Mouse (Mus musculus) embryo, embryonic 10 days (tissue): ENCODE measurements around the gene Lrrc73.

Experiments used
- DNase-seq: peaks from one replicate; pipeline ENCODE4 v3.0.0-alpha.2; 2015; ENCODE audit warnings: low spot score

Gene Lrrc73

DNA sequence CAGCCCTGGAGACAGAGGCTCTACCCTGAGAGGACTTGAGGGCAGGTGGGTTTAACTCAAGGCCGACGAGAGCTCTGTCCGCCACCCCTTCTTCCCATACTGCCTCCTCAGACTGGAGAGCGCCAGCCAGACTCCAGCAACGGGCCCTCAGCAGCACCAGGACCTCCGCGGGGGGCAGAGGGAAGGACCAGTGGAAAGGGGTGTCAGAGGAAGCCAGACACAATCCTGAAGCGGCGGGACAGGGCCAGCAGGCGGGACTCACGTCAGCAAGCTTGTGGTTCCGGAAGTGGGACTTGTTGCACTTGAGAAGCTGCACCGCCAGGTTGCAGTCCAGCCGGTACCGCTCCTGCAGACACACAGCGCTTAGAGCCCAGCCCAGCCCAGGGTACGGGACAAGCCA is 6.3 kb downstream of the Lrrc73 start:
- no peak for DNase-seq

DNA sequence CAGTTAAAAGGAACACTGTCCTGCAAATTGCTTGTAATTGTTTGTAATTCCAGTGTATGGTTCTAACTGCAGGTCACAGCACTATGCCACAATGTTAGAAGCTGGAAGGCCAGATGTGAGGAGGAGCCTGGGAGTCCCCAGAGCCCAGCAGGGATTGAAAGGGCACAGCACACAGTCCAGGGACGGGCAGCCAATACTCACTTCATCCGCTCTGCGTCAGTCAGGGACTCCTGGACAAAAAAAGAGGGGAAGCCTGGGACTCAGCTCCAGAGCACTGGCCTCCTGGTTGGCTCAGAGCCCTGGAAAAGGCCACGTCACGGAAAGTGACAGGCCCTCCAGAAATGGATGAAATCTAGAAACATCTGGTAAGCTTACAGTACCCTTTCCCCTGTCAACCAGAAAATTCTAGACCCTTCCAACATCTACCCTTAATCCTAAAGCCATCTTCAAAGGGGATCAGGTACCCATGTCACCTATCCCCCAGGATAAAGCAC is 8.9 kb downstream of the Lrrc73 start:
- DNase-seq: no peak

DNA sequence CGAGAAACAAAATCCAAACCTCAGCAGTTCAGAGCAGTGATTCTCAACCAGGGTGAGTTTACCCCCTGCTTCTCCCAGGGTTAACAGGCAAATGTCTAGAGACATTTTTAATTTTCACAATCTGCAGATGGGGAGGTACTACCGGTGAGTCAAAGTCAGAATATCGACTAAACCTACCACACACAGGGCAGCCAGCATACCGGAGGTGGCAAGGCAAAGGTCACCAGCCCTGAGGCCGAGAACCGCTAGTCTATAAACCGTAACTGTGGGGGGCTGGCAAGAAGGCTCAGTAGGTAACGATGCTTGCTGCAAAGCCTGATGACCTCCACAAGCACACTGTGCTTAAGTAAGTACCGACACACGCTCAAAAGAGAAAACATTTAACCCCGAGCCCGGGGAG is 12.2 kb downstream of the Lrrc73 start:
- no peak for DNase-seq

DNA sequence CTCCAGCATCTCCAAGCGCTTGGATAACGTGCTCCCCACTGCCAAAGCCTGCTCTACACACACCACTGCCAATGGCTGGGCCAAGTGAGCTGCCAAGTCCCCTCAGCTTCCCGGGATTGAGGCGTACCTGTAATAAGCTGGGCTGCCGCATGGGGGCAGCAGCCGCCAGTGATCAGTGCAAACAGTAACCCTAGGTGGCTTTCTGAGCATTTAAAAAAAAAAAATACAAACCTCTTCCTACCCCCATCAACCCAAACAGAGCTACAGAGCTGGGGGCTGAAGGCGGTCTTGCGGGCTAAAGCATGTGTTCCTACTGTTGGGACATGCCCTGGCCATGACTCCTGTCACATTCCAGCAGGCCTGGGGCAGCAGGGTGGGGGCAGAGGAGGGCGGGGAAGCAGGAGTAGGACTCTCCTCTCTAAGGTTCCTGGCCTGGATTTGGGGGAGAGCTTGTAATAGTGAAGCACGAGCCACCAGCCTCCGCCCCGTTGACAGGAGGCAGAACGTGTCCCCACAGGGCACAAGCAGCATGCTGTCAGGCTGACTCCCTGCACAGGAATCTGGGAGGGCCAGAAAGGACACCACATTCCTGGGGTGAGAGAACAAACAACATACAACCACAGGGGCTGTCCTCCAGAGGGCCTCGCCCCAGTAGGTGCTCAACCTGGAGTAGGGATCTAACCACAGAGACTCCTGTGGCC is 12.7 kb downstream of the Lrrc73 start:
- DNase-seq: peak; percentile 77

DNA sequence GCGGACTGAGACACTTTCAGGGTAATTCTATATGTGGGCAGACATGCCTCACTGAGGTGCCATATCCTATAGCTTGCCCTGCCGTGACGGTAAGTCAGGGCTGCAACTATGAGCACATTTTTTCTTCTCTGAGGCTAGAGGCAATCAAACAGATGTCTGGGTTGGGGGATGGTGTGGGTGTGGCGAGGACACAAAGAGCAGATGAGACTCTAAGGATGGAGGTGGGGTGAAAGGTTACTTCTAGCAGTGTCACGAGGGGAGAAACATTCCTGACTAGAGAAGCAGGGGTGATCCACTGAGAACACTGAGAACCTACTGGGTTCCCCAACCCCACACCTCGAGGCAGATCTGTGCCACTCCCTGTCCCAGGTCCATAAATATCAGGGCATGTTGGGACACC is 13.7 kb downstream of the Lrrc73 start:
- DNase-seq: no peak

DNA sequence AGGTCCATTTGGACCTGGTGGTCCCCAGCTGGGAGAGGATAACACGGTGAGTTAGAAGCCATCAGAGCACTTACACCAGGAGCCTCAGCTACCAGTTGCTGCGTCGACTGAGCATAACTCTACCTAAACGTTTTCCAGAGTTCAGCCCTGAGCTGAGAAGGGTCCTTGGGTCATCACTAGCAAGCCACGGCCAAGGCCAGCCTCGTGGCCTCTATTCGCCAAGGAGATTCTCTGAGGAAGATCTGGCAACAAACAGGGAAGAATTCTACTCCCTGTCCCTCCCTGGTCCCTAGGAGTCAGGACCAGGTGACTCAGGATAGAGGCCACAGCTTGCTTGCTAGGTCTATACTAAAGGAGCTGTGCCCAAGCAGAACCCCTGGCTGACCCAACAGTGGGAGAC is 14.2 kb downstream of the Lrrc73 start:
- DNase-seq: no peak

DNA sequence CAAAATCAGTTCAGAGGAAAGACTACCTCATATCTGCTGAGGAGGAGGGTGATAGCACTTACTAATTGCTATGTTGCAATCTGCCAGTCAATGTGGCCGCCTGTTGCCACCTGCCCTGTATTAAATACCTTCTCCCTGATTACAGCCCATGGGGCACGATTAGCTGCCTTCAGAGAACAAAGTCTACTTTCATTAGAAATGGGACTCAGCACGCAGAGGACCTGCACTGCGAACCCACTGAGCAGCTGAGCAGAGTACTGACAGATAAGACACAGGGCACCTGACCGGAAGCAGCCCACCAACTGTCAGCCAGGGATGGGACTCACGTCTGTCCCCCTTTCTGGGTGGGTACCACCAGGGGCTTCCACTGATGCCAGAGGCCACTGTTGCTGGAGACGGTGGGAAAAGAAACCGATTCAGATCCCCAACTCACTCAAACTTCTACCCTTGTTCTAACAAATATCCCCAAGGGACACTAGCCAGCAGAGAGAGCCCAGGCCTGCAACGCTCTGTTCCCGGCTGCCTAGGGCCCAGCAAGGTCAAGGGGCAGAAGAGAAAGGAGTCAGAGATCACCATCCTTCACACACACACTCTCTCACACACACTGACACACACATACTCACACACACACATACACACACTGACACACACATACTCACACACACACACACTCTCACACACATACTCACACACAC is 14.8 kb downstream of the Lrrc73 start:
- no peak for DNase-seq

DNA sequence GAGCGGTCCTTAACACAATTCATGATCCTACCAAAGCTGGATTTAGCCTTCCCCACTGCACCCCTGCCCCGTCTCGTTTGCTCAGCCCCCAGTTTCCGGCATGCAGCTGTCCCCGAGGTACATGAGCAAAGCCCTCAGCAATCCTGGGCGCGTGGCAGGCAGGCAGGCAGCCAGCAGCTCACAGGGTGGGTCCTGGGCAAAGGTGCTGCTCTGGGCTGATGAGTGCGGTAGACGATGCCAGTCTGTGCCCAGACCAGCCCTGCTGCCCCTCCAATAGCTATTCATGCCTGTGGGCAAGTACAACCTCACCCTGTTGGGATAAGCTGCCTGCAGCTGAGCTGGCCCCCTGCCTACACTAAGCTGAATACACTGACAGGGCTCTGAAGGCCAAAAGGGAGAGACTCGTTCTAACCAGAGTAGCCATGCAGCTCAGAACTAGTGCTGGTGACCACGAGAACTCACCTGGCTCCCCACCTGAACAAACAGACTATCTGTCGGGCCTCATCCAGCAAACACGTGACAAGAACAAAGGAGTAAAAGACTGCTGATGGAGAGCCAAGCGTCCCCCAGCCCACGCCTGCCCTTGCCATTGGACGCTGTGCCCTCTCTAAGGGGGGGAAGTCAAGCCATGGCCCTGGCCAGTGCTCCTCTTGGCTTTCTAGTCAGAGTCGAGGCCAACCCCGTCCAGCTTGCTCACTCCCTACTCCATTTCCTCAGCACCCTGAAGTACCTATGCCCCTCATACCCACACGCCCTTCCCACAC is 16.6 kb downstream of the Lrrc73 start:
- no peak for DNase-seq

DNA sequence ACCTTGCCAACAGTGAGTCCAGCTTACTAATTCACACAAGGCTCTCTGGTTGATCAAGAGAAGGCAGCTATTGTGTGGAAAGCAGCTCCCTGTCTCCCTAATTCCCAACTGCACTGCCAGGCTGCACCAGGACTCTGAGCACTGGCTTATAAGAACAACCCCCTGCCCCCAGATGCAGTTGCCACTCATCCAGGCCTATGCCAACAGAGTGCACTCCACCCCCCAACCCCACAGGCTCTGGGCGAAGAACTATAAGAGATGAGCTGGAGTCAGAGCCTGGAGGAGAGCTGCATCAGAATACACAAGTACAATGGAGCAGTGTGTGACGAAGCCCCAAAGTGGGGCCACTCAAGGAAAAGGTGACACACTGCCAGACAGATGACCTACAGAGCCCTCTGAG is 18.7 kb downstream of the Lrrc73 start:
- no peak for DNase-seq

DNA sequence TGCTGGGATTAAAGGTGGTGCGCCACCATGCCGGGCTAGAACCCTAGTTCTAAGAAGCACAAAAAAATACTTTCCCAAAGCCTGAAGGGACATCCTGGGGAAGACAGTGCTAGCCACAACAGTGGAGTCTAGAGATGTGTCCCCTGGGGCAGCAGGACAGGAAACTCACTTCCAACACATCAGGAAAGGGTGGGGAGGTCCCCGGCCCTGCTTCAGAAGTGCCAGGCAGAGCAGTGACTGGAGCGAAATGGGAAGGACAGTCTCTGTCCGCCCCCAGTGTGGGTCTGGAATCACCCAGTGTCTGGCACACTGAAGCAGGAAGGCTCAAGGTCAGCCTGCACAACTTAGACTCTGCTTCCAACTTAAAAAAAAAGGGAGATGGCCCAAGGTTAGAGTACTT is 19.3 kb downstream of the Lrrc73 start:
- DNase-seq: no peak

DNA sequence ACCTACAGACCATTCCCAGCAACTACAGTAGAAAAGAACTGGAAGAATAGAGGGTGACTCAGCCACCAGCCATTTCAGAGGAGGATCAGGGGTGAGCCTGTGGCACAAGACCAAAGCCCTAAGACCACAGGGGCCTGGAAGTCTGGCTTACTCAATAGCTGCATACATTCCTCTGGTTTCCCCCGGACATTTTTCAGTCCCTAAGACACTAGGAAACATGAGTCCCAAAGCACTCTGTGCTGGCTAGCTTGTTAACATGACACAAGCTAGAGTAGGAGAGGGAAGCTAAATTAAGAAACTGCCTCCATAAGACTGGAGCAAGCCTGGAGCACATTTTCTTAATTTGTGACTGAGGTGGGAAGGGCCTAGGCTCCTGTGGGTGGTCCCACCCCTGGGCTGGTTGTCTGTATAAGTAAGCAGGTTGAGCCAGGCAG is 20.5 kb downstream of the Lrrc73 start:
- DNase-seq: no peak

DNA sequence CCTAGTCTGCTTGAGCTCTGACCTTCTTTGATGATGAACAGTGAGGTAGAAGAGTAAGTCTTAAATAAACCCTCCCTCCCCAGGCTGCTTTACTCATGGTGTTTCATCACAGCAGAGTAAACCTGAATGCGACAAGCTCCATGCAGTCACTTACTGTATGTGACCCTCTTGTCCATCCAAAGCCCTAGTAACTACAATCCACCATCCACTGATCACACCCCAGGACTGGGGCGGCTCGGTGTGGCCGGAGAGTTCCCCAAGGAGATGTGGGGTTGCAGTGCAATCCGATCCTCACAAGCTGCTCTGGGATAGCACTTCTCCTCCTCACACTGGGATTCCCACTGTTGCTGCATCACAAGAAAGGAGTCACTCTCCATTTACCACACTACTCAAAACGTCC is 21.1 kb downstream of the Lrrc73 start:
- no peak for DNase-seq

DNA sequence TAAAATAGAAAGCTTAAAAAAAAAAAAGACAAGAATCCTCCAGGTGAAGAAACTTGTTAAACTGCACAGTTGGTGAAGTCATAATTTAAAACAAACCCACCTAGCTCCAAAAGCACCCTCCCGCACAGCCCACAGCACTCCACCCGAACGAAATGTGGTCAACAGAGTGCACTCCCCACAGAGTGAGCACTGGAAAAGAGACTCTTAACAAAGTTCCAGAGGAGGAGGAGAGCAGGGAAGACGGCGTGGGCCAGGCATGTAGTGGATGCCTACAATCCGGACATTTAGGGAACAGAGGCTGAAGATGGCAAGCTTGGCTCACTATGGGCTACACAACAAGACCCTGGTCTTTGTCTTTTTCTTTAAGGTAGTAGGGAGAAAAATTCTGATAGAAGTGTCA is 21.7 kb downstream of the Lrrc73 start:
- no peak for DNase-seq

DNA sequence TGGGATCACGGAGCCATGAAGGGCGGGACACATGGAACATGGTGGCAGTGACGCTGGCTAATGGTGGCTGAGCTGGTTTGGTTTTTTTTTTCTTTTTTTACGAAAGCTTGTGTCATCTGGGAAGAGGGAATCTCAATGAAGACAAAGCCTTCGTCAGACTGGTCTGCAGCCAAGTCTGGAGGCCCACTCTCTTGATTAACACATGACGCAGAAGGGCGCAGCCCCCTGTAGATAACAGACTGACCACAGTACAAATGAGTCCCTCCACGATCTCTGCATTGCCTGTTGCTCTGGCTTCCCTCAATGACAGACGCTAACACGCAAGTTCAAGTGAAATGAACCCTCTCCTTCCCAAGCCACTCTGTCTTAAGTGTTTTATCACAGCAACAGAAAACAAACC is 22.2 kb downstream of the Lrrc73 start:
- DNase-seq: no peak

DNA sequence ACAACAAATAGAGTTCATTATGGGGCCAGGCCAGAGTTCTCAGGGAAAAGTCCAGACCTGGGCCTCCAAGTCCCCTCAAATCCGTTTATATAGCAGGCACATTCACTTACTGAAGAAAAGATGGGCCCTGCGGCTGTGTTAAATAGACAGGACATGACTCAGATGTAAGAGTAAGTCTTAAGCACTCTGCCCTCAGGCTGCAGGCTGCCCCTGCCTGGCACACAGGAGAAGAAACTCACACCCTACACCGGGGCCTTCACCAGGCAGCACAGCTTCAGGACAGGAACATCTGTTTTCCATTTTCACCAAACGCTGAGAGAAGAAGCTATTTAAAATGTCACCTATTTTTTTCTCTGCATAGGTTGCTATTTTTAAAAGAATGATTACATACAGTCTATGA is 24.3 kb downstream of the Lrrc73 start:
- peak; percentile 51 for DNase-seq

DNA sequence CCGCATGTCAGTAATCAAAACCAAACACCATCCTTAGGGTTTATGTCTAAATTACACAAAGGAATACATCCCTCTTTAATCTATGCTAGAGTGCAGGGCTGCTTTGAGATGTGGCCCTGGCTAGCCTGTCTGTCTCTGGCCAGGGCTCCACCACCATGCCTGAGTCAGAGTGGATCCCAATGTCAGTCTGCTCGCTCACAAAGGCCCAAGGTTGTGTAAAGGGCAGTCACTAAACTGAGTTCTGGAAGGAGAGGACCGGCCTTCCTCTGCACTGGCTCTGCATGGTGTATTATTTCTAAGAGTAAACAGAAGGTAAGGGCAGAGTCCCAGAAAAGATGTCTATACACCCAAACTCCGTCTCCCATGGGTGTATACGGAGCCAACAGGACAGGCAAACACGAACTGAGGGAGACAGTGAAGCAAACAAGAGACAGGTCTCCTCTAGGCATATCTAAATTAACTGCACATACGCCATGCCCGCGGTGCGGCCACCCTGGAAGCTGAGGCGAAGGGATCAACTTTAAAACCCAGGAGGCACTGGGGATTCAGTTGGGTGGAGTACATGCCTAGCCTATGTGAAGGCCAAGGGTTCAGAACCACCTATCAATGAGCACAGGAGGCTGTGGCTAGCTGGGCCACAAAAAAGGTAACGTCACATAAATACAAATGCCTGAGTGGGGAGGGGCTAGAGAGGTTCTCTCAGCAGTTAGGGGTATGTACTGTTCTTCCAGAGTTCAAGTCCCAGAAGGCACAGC is 24.9 kb downstream of the Lrrc73 start:
- DNase-seq: no peak

DNA sequence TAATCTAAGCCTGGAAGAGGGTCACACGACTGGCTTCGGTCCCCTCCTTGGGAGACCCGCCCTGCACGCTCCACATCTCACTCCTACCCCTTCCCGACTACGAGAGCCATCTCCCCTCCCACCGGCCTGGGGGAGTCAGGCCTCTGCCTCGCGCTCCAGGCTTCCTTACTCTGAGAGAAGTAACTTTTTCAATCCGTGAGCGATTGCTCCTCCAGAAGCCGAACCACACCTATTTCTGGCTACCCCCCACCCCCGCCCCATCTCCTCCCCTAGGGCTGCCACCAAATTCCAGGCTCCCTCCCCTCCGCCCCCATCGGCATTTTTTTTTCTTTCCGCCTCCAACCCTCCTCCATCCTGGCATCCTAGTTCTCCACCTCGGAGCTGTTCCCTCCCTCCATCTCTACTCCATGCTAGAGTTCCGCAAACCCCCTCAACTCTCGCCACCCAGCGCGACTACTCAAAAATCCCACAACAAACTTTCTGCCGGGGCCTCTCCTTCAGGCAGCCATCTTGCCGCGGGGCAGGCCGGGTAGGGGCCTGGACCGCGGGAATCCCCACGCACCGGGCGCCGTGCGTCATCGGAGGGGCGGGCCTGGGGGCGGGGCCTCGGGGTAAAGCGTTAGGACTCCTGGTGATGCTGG is 29.3 kb downstream of the Lrrc73 start, which contains the start of gene Tjap1:
Gene Tjap1, minus strand, starts transcription at position 544 of the 641 bp plus-strand sequence.
- peak; percentile 82 for DNase-seq

DNA sequence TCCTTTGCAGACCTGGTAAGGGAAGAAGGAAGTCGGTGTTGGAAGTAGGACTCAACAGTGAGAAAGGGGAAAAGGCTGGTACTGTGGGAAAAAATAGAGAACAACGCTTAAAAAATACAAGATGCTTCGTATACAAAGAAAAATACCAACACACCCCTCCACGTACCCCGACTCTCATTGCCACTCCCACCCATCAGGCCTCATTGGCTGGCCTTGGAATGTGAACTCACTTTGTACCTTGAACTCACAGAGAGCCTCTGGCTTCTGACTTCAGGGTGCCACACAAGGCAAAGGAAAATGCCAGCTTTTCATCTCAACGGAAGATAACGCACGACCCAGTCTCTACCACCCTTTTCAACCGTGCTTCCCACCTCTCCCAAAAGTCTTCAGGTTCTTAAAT is 29.8 kb downstream of the Lrrc73 start:
- DNase-seq: peak; percentile 40

DNA sequence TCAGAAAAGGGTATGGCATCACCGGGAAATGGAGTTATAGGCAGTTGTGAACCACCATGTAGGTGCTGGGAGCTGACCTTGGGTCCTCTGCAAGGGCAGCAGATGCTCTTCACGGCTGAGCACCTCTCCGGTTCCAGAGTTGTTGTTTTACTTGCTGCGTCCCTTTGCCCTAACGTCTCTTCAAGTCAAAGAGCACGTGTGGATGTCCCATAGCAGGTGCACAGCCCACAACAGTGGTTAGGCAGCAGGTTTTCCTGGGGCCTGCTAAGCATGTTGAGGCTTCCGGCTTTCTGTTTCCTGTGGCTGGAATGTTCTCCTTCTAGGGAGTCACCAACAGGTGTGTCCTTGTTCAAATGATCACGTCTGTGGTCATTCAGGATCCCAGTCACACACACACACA is 30.6 kb downstream of the Lrrc73 start:
- DNase-seq: no peak

DNA sequence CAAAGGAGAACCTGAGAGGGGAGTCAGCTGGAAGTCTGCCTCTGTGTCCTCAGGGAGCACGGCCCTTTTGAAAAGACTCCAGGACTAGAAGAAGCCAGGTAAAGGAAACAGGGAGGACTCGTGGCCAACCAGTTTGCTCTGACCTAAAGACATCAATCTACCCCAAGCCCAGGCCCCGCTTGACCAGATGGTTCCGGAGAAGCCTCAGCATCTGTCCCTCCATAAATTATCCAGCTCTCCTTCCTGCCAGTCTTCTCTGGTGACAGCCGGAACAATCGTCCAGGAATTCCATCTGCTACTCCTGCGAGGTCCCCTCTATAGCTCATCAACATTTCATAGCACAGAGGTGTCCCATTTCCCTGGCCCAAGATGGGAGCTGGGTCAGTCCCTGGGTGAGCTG is 31.3 kb downstream of the Lrrc73 start:
- DNase-seq: peak; percentile 39

DNA sequence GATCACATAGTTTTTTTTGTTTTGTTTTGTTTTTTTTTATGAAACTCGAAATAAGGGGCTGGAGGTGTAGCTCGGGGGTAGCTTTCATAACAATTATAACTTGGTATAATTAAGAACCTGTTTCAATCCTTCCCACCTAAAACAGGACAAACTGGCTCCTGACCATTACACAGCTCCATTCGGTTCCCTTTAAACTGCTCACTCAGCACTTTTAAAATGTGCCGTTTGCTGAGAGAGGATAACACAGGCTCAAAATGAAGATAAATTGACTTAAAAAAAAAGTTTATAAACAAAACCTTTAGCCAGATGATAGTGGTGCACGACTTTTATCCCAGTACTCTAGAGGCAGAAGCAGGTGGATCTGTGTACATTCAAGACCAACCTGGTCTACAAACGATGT is 32.1 kb downstream of the Lrrc73 start:
- no peak for DNase-seq

DNA sequence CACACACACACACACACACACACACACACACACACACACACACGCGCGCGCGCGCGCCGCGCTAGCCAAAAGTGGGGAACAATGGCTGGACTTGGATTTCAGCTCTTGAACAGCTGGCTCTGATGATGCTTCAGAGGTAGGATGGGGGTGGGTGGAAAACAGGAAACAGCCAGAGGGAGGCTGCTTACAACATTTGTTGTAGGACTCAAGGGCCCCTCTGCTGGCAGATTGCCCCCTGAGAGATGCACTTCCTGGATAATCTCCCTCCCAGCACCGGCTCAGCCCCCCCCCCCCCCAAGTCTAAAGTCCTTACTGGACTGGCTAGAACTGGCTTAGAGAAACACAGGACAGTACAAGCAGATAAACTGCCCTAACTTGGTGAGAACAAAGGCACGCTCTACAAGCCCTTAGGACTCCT is 34.4 kb downstream of the Lrrc73 start:
- no peak for DNase-seq
